Mouse (Mus musculus) intestine, postnatal 0 days (tissue): ENCODE results near the gene Lypd1. TPM values are rescaled to one million over a fixed set of nuclear protein-coding genes. Genes with fewer than 3 reads are reported as not detected.

Source experiments
- ATAC-seq: fragments of 200-750 bp; cut with Nextera tagmentation; 2 replicates; pipeline ENCODE4 v1.8.0; 2017; ENCODE audit warnings: mild to moderate bottlenecking, moderate TSS enrichment, moderate library complexity
- H3K27ac ChIP-seq: fragments of 300-500 bp; sonication (generic); 2 replicates; pipeline ENCODE4 v1.5.1; 2014; ENCODE audit warnings: mild to moderate bottlenecking, low read depth, low read length, moderate library complexity
- H3K27me3 ChIP-seq: fragments of 300-500 bp; sonication (generic); replicated peaks from 2 replicates; pipeline ENCODE4 v1.6.1; 2014; ENCODE audit warnings: low read length, mixed read lengths; ENCODE audit not compliant: control insufficient read depth, insufficient read depth
- H3K36me3 ChIP-seq: fragments of 300-500 bp; sonication (generic); 2 replicates; pipeline ENCODE4 v1.6.1; 2014; ENCODE audit warnings: mild to moderate bottlenecking, moderate library complexity; ENCODE audit not compliant: control insufficient read depth, insufficient read depth
- H3K4me1 ChIP-seq: fragments of 300-500 bp; sonication (generic); replicated peaks from 2 replicates; pipeline ENCODE4 v1.6.1; 2014; ENCODE audit warnings: antibody characterized with exemption, low read length, mixed read lengths; ENCODE audit not compliant: control insufficient read depth, insufficient read depth
- H3K4me2 ChIP-seq: fragments of 300-500 bp; sonication (generic); replicated peaks from 2 replicates; pipeline ENCODE4 v1.6.1; 2014; ENCODE audit warnings: low read depth, mild to moderate bottlenecking, moderate library complexity
- H3K4me3 ChIP-seq: fragments of 300-500 bp; sonication (generic); 2 replicates; pipeline ENCODE4 v1.5.1; 2014; ENCODE audit warnings: low read depth, low read length
- H3K9ac ChIP-seq: fragments of 300-500 bp; sonication (generic); 2 replicates; pipeline ENCODE4 v1.6.1; 2014; ENCODE audit warnings: mild to moderate bottlenecking, low read depth, low read length
- H3K9me3 ChIP-seq: fragments of 300-500 bp; sonication (generic); 2 replicates; pipeline ENCODE4 v1.6.1; 2016; ENCODE audit warnings: mixed run types; ENCODE audit not compliant: control insufficient read depth
- CTCF ChIP-seq: sonication (generic); IDR thresholded peaks from 2 replicates; pipeline ENCODE4 v1.5.1; 2016; ENCODE audit warnings: low read depth, mild to moderate bottlenecking, control low read depth, antibody characterized with exemption, moderate library complexity
- WGBS: fragments of 180-500 bp; shearing (Covaris S2); extraction: QIAGEN DNeasy Blood & Tissue Kit; methylation state at CpG from one replicate; pipeline ENCODE4 v1.1.7; 2014; 5-methylcytosine and 5-hydroxymethylcytosine counted together
- polyA plus RNA-seq: library from polyadenylated mRNA; unstranded; fragments of >200 nt; fragmentation: Nextera tagmentation; extraction: Ambion mirVana; gene quantifications from 2 replicates; pipeline ENCODE4 v1.2.1, GENCODE M21; 2015

Lypd1 gene
- polyA plus RNA-seq, 1 experiment from 2014 or later: 4.4 TPM

DNA sequence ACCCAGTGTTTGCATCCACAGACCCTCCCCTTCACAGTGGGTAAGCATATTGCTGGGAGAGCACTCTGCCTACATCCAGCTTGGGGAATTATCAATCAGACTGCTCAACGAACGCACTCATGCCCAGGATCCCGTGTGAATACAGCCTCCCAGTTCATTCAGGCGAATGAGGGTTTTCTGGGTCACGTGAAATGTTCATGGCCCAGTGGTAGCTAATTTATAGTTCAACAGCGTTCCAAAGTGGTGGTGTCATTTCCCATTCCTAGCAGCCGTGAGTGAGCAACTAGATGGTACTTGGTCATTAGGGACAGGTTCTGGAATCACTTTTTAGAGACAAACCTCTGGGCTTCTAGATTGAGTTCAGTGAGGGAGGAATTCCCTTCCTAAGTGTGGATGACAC is 91.8 kb downstream of the Lypd1 start:
- WGBS: 90% methylated on average over 7 of the region's 7 CpGs
- no peaks in the 10 kb centered on the region for H3K4me1 ChIP-seq
- no peak overlapping the region for H3K4me2 ChIP-seq
- H3K36me3 ChIP-seq: no peaks in the 10 kb centered on the region
- no peaks in the 10 kb centered on the region for H3K27me3 ChIP-seq
- ATAC-seq: no peak
- no peak overlapping the region for H3K4me3 ChIP-seq
- H3K27ac ChIP-seq: no peak overlapping the region
- no peak overlapping the region for H3K9ac ChIP-seq
- H3K9me3 ChIP-seq: no peaks in the 10 kb centered on the region
- TF ChIP-seq CTCF: no peak

Other genes with a start within 250 kb of the Lypd1 start
- 6.8 TPM in 2 replicates for gene Gpr39, start 236.1 kb downstream of the Lypd1 start, polyA plus RNA-seq